Mouse (Mus musculus): ENCODE data around the gene Fam20a. TPM values are rescaled to one million over a fixed set of nuclear protein-coding genes. Genes with fewer than 3 reads are reported as not detected.

Gene Fam20a
- polyA plus RNA-seq, 1 experiment from 2014 or later: 2.3 TPM

- Histone ChIP-seq H3K4me3 (ENCODE audit: low read depth, low read length) (peak overlapping the region; percentile 97), H3K9ac (ENCODE audit: low read length) (peak overlapping the region; percentile 93), H3K9me3 (ENCODE audit: control insufficient read depth, low read length) (no peaks in the 10 kb centered on the region), H3K4me2 (ENCODE audit: low read depth, low read length, severe bottlenecking) (peak overlapping the region; percentile 89), H3K4me1 (replicated peaks; ENCODE audit: control insufficient read depth, insufficient read depth, low read length) (peaks cover 13% of the 10 kb centered on the region), H3K27me3 (ENCODE audit: control insufficient read depth, insufficient read depth, low read length) (no peaks in the 10 kb centered on the region), H3K27ac (ENCODE audit: low read depth, low read length) (peak overlapping the region; percentile 89), H3K36me3 (ENCODE audit: control insufficient read depth, insufficient read depth, low read length) (peaks cover 3% of the 10 kb centered on the region)
- ATAC-seq (replicated peaks; ENCODE audit: low FRiP score) (peak; percentile 95), DNase-seq (ENCODE audit: low spot score) (peak; percentile 96)
- under 1% methylated on average over 48 of the region's 90 CpGs for WGBS
Observed at GRCm38 (mm10) chr11:109650788-109651565, 71.1 kb downstream of the Fam20a start.

- no peaks in the 10 kb centered on the region for H3K9me3 ChIP-seq (ENCODE audit: control insufficient read depth, low read length)
- 1% methylated on average over 31 of the region's 31 CpGs for WGBS
- H3K4me3 ChIP-seq (ENCODE audit: low read depth, low read length): peak overlapping the region; percentile 97
- no peaks in the 10 kb centered on the region for H3K27me3 ChIP-seq (ENCODE audit: control insufficient read depth, insufficient read depth, low read length)
- peak overlapping the region; percentile 66 for H3K9ac ChIP-seq (ENCODE audit: low read length)
- H3K36me3 ChIP-seq (ENCODE audit: control insufficient read depth, insufficient read depth, low read length): peaks cover under 1% of the 10 kb centered on the region
- H3K27ac ChIP-seq (ENCODE audit: low read depth, low read length): peak overlapping the region; percentile 89
- H3K4me1 ChIP-seq (replicated peaks; ENCODE audit: control insufficient read depth, insufficient read depth, low read length): peaks cover 13% of the 10 kb centered on the region
- peak overlapping the region; percentile 89 for H3K4me2 ChIP-seq (ENCODE audit: low read depth, low read length, severe bottlenecking)
- peak; percentile 80 for ATAC-seq (replicated peaks; ENCODE audit: low FRiP score)
- peak; percentile 84 for DNase-seq (ENCODE audit: low spot score)
Observed at GRCm38 (mm10) chr11:109649975-109650701, 71.9 kb downstream of the Fam20a start.

GRCm38 (mm10) chr11:109649206-109649605 is 72.9 kb downstream of the Fam20a start, which contains the start of gene Prkar1a:
Prkar1a (plus strand) TSS chr11:109649405.
- DNase-seq (ENCODE audit: low spot score) (no peak), ATAC-seq (replicated peaks; ENCODE audit: low FRiP score) (no peak)
- peak within 1 kb of the TSS; percentile 97 for H3K4me3 ChIP-seq (ENCODE audit: low read depth, low read length)
- 46% methylated on average over 8 of the region's 8 CpGs for WGBS
- peak within 1 kb of the TSS; percentile 89 for H3K4me2 ChIP-seq (ENCODE audit: low read depth, low read length, severe bottlenecking)
- peak within 1 kb of the TSS; percentile 89 for H3K27ac ChIP-seq (ENCODE audit: low read depth, low read length)
- H3K4me1 ChIP-seq (replicated peaks; ENCODE audit: control insufficient read depth, insufficient read depth, low read length): peaks cover 13% of the 10 kb centered on the region
- no peaks in the 10 kb centered on the region for H3K27me3 ChIP-seq (ENCODE audit: control insufficient read depth, insufficient read depth, low read length)
- no peaks in the 10 kb centered on the region for H3K9me3 ChIP-seq (ENCODE audit: control insufficient read depth, low read length)
- H3K36me3 ChIP-seq (ENCODE audit: control insufficient read depth, insufficient read depth, low read length): no peaks in the 10 kb centered on the region; the same call in 1 of the 2 replicates
- H3K9ac ChIP-seq (ENCODE audit: low read length): peak within 1 kb of the TSS; percentile 66

- 61% methylated on average over 7 of the region's 7 CpGs for WGBS
- no peak overlapping the region for H3K4me2 ChIP-seq (ENCODE audit: low read depth, low read length, severe bottlenecking)
- H3K9me3 ChIP-seq (ENCODE audit: control insufficient read depth, low read length): no peaks in the 10 kb centered on the region
- no peak overlapping the region for H3K27ac ChIP-seq (ENCODE audit: low read depth, low read length)
- H3K36me3 ChIP-seq (ENCODE audit: control insufficient read depth, insufficient read depth, low read length): no peaks in the 10 kb centered on the region
- DNase-seq (ENCODE audit: low spot score) (no peak), ATAC-seq (replicated peaks; ENCODE audit: low FRiP score) (no peak)
- no peaks in the 10 kb centered on the region for H3K27me3 ChIP-seq (ENCODE audit: control insufficient read depth, insufficient read depth, low read length)
- H3K4me3 ChIP-seq (ENCODE audit: low read depth, low read length): no peak overlapping the region
- H3K4me1 ChIP-seq (replicated peaks; ENCODE audit: control insufficient read depth, insufficient read depth, low read length): peaks cover 13% of the 10 kb centered on the region
- no peak overlapping the region for H3K9ac ChIP-seq (ENCODE audit: low read length)
Observed at GRCm38 (mm10) chr11:109648510-109648909, 73.6 kb downstream of the Fam20a start.

- DNase-seq (ENCODE audit: low spot score): no peak
- Histone ChIP-seq H3K36me3 (ENCODE audit: control insufficient read depth, insufficient read depth, low read length) (no peaks in the 10 kb centered on the region), H3K4me1 (replicated peaks; ENCODE audit: control insufficient read depth, insufficient read depth, low read length) (no peaks in the 10 kb centered on the region), H3K9ac (ENCODE audit: low read length) (no peak overlapping the region), H3K9me3 (ENCODE audit: control insufficient read depth, low read length) (no peaks in the 10 kb centered on the region), H3K27me3 (ENCODE audit: control insufficient read depth, insufficient read depth, low read length) (no peaks in the 10 kb centered on the region), H3K4me2 (ENCODE audit: low read depth, low read length, severe bottlenecking) (no peak overlapping the region), H3K4me3 (ENCODE audit: low read depth, low read length) (no peak overlapping the region), H3K27ac (ENCODE audit: low read depth, low read length) (no peak overlapping the region)
- no peak for ATAC-seq (replicated peaks; ENCODE audit: low FRiP score)
- WGBS: 86% methylated on average over 5 of the region's 5 CpGs
Observed at GRCm38 (mm10) chr11:109641498-109642222, 80.4 kb downstream of the Fam20a start.

GRCm38 (mm10) chr11:109635871-109636395 is 86.1 kb downstream of the Fam20a start:
- H3K9ac ChIP-seq (ENCODE audit: low read length): no peak overlapping the region
- no peak overlapping the region for H3K27ac ChIP-seq (ENCODE audit: low read depth, low read length)
- no peak for DNase-seq (ENCODE audit: low spot score)
- H3K4me1 ChIP-seq (replicated peaks; ENCODE audit: control insufficient read depth, insufficient read depth, low read length): no peaks in the 10 kb centered on the region
- 85% methylated on average over 6 of the region's 6 CpGs for WGBS
- no peak overlapping the region for H3K4me2 ChIP-seq (ENCODE audit: low read depth, low read length, severe bottlenecking)
- H3K4me3 ChIP-seq (ENCODE audit: low read depth, low read length): no peak overlapping the region
- H3K27me3 ChIP-seq (ENCODE audit: control insufficient read depth, insufficient read depth, low read length): no peaks in the 10 kb centered on the region
- ATAC-seq (replicated peaks; ENCODE audit: low FRiP score): no peak
- H3K9me3 ChIP-seq (ENCODE audit: control insufficient read depth, low read length): no peaks in the 10 kb centered on the region
- no peaks in the 10 kb centered on the region for H3K36me3 ChIP-seq (ENCODE audit: control insufficient read depth, insufficient read depth, low read length)

- 83% methylated on average over 9 of the region's 9 CpGs for WGBS
- Histone ChIP-seq H3K27me3 (ENCODE audit: control insufficient read depth, insufficient read depth, low read length) (no peaks in the 10 kb centered on the region), H3K36me3 (ENCODE audit: control insufficient read depth, insufficient read depth, low read length) (no peaks in the 10 kb centered on the region), H3K27ac (ENCODE audit: low read depth, low read length) (no peak overlapping the region), H3K9ac (ENCODE audit: low read length) (no peak overlapping the region), H3K4me1 (replicated peaks; ENCODE audit: control insufficient read depth, insufficient read depth, low read length) (no peaks in the 10 kb centered on the region), H3K4me2 (ENCODE audit: low read depth, low read length, severe bottlenecking) (no peak overlapping the region), H3K4me3 (ENCODE audit: low read depth, low read length) (no peak overlapping the region), H3K9me3 (ENCODE audit: control insufficient read depth, low read length) (no peaks in the 10 kb centered on the region)
- ATAC-seq (replicated peaks; ENCODE audit: low FRiP score) (no peak), DNase-seq (ENCODE audit: low spot score) (no peak)
Observed at GRCm38 (mm10) chr11:109634928-109635327, 87.2 kb downstream of the Fam20a start.

- H3K36me3 ChIP-seq (ENCODE audit: control insufficient read depth, insufficient read depth, low read length): no peaks in the 10 kb centered on the region
- ATAC-seq (replicated peaks; ENCODE audit: low FRiP score): no peak
- WGBS: 77% methylated on average over 10 of the region's 10 CpGs
Observed at GRCm38 (mm10) chr11:109629021-109629521, 93.0 kb downstream of the Fam20a start.

More at GRCm38 (mm10) chr11:109629021-109629521, 93.0 kb downstream of the Fam20a start:
- Histone ChIP-seq H3K4me1 (replicated peaks; ENCODE audit: control insufficient read depth, insufficient read depth, low read length) (no peaks in the 10 kb centered on the region), H3K9ac (ENCODE audit: low read length) (no peak overlapping the region), H3K4me2 (ENCODE audit: low read depth, low read length, severe bottlenecking) (no peak overlapping the region), H3K9me3 (ENCODE audit: control insufficient read depth, low read length) (no peaks in the 10 kb centered on the region), H3K27me3 (ENCODE audit: control insufficient read depth, insufficient read depth, low read length) (no peaks in the 10 kb centered on the region), H3K27ac (ENCODE audit: low read depth, low read length) (no peak overlapping the region), H3K4me3 (ENCODE audit: low read depth, low read length) (no peak overlapping the region)
- DNase-seq (ENCODE audit: low spot score): no peak

Measured in forebrain, embryonic 11.5 days (tissue).